Mouse (Mus musculus) liver, embryonic 15.5 days (tissue): Measurements from ENCODE around the gene Rps23. TPM values are rescaled to one million over a fixed set of nuclear protein-coding genes. Genes with fewer than 3 reads are reported as not detected.

Experiments used
- ATAC-seq: fragments of 200-750 bp; cut with Nextera tagmentation; 2 replicates; pipeline ENCODE4 v1.8.0; 2017; ENCODE audit warnings: moderate number of reproducible peaks, mild to moderate bottlenecking, moderate library complexity; ENCODE audit not compliant: insufficient read depth
- H3K27ac ChIP-seq: fragments of 300-500 bp; sonication (generic); replicated peaks from 2 replicates; pipeline ENCODE4 v1.5.1; 2015; ENCODE audit warnings: mild to moderate bottlenecking, inconsistent platforms
- H3K27me3 ChIP-seq: fragments of 300-500 bp; sonication (generic); 2 replicates; pipeline ENCODE4 v1.6.1; 2015; ENCODE audit warnings: mild to moderate bottlenecking, inconsistent platforms
- H3K36me3 ChIP-seq: fragments of 300-500 bp; sonication (generic); replicated peaks from 2 replicates; pipeline ENCODE4 v1.6.1; 2015; ENCODE audit warnings: moderate library complexity, mild to moderate bottlenecking, inconsistent platforms
- H3K4me1 ChIP-seq: fragments of 300-500 bp; sonication (generic); replicated peaks from 2 replicates; pipeline ENCODE4 v1.6.1; 2015; ENCODE audit warnings: inconsistent platforms
- H3K4me2 ChIP-seq: fragments of 300-500 bp; sonication (generic); 2 replicates; pipeline ENCODE4 v1.6.1; 2015; ENCODE audit warnings: moderate library complexity, mild to moderate bottlenecking, inconsistent platforms
- H3K4me3 ChIP-seq: fragments of 300-500 bp; sonication (generic); replicated peaks from 2 replicates; pipeline ENCODE4 v1.5.1; 2015; ENCODE audit warnings: mild to moderate bottlenecking, inconsistent platforms
- H3K9ac ChIP-seq: fragments of 300-500 bp; sonication (generic); 2 replicates; pipeline ENCODE4 v1.6.1; 2015; ENCODE audit warnings: moderate library complexity, mild to moderate bottlenecking, inconsistent platforms
- H3K9me3 ChIP-seq: fragments of 300-500 bp; sonication (generic); replicated peaks from 2 replicates; pipeline ENCODE4 v1.6.1; 2016; ENCODE audit warnings: inconsistent platforms
- WGBS: fragments of 180-500 bp; shearing (Covaris S2); methylation state at CpG from one replicate; pipeline ENCODE4 v1.1.7; 2015; ENCODE audit warnings: mixed read lengths; ENCODE audit not compliant: insufficient replicate concordance; 5-methylcytosine and 5-hydroxymethylcytosine counted together
- polyA plus RNA-seq: library from polyadenylated mRNA; unstranded; fragments of >200 nt; fragmentation: Nextera tagmentation; extraction: Ambion mirVana; gene quantifications from 2 replicates; pipeline ENCODE4 v1.2.1, GENCODE M21; 2015

Rps23 gene
- polyA plus RNA-seq, 1 experiment from 2014 or later, result 121 TPM

DNA sequence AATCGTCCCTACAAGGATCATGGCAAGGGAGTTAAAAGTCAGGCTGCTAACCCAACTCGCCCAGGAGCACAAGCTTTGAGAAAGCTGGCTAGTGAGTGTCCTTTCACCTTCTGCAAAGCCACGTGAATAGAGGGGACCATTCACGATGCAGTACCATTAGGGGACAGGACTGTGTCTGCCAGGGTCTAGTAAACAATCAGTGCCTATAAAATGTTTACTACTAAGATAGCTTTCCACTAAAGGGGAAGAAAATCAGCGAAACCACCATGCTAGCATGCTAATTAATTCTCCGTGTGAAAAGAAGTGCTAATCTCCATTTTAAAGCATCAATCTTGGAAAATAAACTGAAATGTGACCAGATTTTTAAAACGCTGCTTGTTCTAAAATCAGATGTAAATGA lies 50.7 kb downstream of the Rps23 start:
- ATAC-seq, result no peak
- no peak overlapping the region for H3K27ac ChIP-seq
- H3K36me3 ChIP-seq, result no peaks in the 10 kb centered on the region
- no peaks in the 10 kb centered on the region for H3K27me3 ChIP-seq
- H3K4me3 ChIP-seq, result no peak overlapping the region
- no peak overlapping the region for H3K4me2 ChIP-seq
- WGBS, result 53% methylated on average over 7 of the region's 7 CpGs
- no peak overlapping the region for H3K9ac ChIP-seq
- H3K4me1 ChIP-seq, result peaks cover 5% of the 10 kb centered on the region; the same call in 1 of the 2 replicates
- H3K9me3 ChIP-seq, result no peaks in the 10 kb centered on the region

Other genes with a start within 250 kb of the Rps23 start
- gene Atp6ap1l, start 17.6 kb upstream of the Rps23 start, polyA plus RNA-seq, result 0.08 and 0.28 TPM in 2 replicates